Mouse (Mus musculus) thymus, postnatal 4 days (tissue): ENCODE data around the gene Tigd4.

Experiments used
- DNase-seq: peaks from one replicate; pipeline ENCODE4 v3.0.0; 2021

Tigd4 gene

GRCm38 (mm10) chr3:84615050-84615855, 21.9 kb downstream of the Tigd4 start:
- DNase-seq: no peak

- DNase-seq: no peak
Measured at GRCm38 (mm10) chr3:84615856-84616225, 22.5 kb downstream of the Tigd4 start.

GRCm38 (mm10) chr3:84618627-84619026, 25.3 kb downstream of the Tigd4 start:
- DNase-seq: no peak

- DNase-seq: no peak
Measured at GRCm38 (mm10) chr3:84619056-84619455, 25.7 kb downstream of the Tigd4 start.

- DNase-seq: no peak
Measured at GRCm38 (mm10) chr3:84619725-84620124, 26.4 kb downstream of the Tigd4 start.

GRCm38 (mm10) chr3:84622026-84622425, 28.7 kb downstream of the Tigd4 start:
- no peak for DNase-seq

- no peak for DNase-seq
Measured at GRCm38 (mm10) chr3:84631586-84631985, 38.2 kb downstream of the Tigd4 start.

GRCm38 (mm10) chr3:84637095-84637494, 43.7 kb downstream of the Tigd4 start:
- DNase-seq: no peak

- DNase-seq: no peak
Measured at GRCm38 (mm10) chr3:84637890-84638578, 44.7 kb downstream of the Tigd4 start.

- DNase-seq: no peak
Measured at GRCm38 (mm10) chr3:84638858-84639257, 45.5 kb downstream of the Tigd4 start.

- DNase-seq: no peak
Measured at GRCm38 (mm10) chr3:84639767-84640500, 46.6 kb downstream of the Tigd4 start.

- no peak for DNase-seq
Measured at GRCm38 (mm10) chr3:84640536-84640935, 47.2 kb downstream of the Tigd4 start.

GRCm38 (mm10) chr3:84641391-84641790, 48.0 kb downstream of the Tigd4 start:
- no peak for DNase-seq

- DNase-seq: no peak
Measured at GRCm38 (mm10) chr3:84642942-84643341, 49.6 kb downstream of the Tigd4 start.

- DNase-seq: no peak
Measured at GRCm38 (mm10) chr3:84645156-84646006, 52.0 kb downstream of the Tigd4 start.

- no peak for DNase-seq
Measured at GRCm38 (mm10) chr3:84646007-84646290, 52.6 kb downstream of the Tigd4 start.

- DNase-seq: no peak
Measured at GRCm38 (mm10) chr3:84646331-84646845, 53.0 kb downstream of the Tigd4 start.
